Mouse (Mus musculus) testis, adult 2 months (tissue): Measurements from ENCODE around the gene Galnt13.

Experiments used
- CTCF ChIP-seq: fragments of 200-500 bp; IDR thresholded peaks from 2 replicates; pipeline ENCODE4 v1.5.1; 2012; ENCODE audit warnings: low read depth, mild to moderate bottlenecking, inconsistent platforms, low read length, moderate library complexity; ENCODE audit not compliant: control insufficient read depth, insufficient read depth, insufficient replicate concordance
- POLR2A ChIP-seq: fragments of 200-500 bp; IDR thresholded peaks from 2 replicates; pipeline ENCODE4 v1.6.1; 2012; ENCODE audit warnings: low read depth, mild to moderate bottlenecking, inconsistent platforms, low read length, moderate library complexity; ENCODE audit not compliant: control insufficient read depth

GRCm38 (mm10) chr2:54527073-54527472 lies 91.0 kb downstream of the Galnt13 start:
- no peak for TF ChIP-seq CTCF
- no peak for TF ChIP-seq POLR2A
